Mouse (Mus musculus): Measurements from ENCODE around the gene Ilvbl. TPM values are rescaled to one million over a fixed set of nuclear protein-coding genes. Genes with fewer than 3 reads are reported as not detected.
"Not testable (repeated sequence)": the region's sequence is repeated elsewhere in the genome, so short reads cannot be mapped to it uniquely, and the experiment has no call there.

Gene Ilvbl
- 52.5 and 64.0 TPM in 2 replicates for polyA plus RNA-seq (2012; rRNA removed)
- polyA plus RNA-seq (2014; fragmentation: Nextera tagmentation; extraction: Ambion mirVana), result 45.8 and 49.4 TPM in 2 replicates

- H3K4me2 ChIP-seq (replicated peaks; ENCODE audit: low read depth, low read length, severe bottlenecking), result peak within 1 kb of the TSS; percentile 67
- peak within 1 kb of the TSS; percentile 70 for H3K9ac ChIP-seq (ENCODE audit: low read depth, low read length, severe bottlenecking)
- DNase-seq (ENCODE audit: low spot score) (peak; percentile 96), ATAC-seq (ENCODE audit: low FRiP score, low read depth) (peak; percentile 90)
- H3K27me3 ChIP-seq (ENCODE audit: control insufficient read depth, insufficient read depth, low read length), result no peaks in the 10 kb centered on the region
- TF ChIP-seq POLR2A (IDR thresholded peaks at IDR 0.05; ENCODE audit: borderline replicate concordance, extremely low read depth, insufficient read depth, insufficient read length), result 0 out of 2 replicates have a peak, but pooled peaks have one; percentile 7
- no peaks in the 10 kb centered on the region for H3K9me3 ChIP-seq (ENCODE audit: control insufficient read depth, low read length)
- H3K4me3 ChIP-seq (replicated peaks; ENCODE audit: low read length), result peak within 1 kb of the TSS; percentile 53
- peaks cover 12% of the 10 kb centered on the region for H3K4me1 ChIP-seq (ENCODE audit: control insufficient read depth, insufficient read depth, low read length)
- under 1% methylated on average over 51 of the region's 51 CpGs for WGBS
- peak within 1 kb of the TSS; percentile 84 for H3K27ac ChIP-seq (replicated peaks; ENCODE audit: low read depth, low read length)
- peaks cover 23% of the 10 kb centered on the region for H3K36me3 ChIP-seq (ENCODE audit: control insufficient read depth, insufficient read depth, low read length)
Observed at GRCm38 (mm10) chr10:78574250-78575104, at the start of gene Ilvbl. Ilvbl (plus strand) TSS chr10:78574346.

- H3K4me1 ChIP-seq (ENCODE audit: control insufficient read depth, insufficient read depth, low read length); H3K36me3 ChIP-seq (ENCODE audit: control insufficient read depth, insufficient read depth, low read length); H3K27ac ChIP-seq (replicated peaks; ENCODE audit: low read depth, low read length); H3K4me2 ChIP-seq (replicated peaks; ENCODE audit: low read depth, low read length, severe bottlenecking); H3K9me3 ChIP-seq (ENCODE audit: control insufficient read depth, low read length); ATAC-seq (ENCODE audit: low FRiP score, low read depth); H3K4me3 ChIP-seq (replicated peaks; ENCODE audit: low read length); DNase-seq (ENCODE audit: low spot score); H3K9ac ChIP-seq (ENCODE audit: low read depth, low read length, severe bottlenecking); H3K27me3 ChIP-seq (ENCODE audit: control insufficient read depth, insufficient read depth, low read length): not testable (repeated sequence)
- 45% methylated on average over 3 of the region's 3 CpGs for WGBS
Observed at GRCm38 (mm10) chr10:78525071-78525470, 49.1 kb upstream of the Ilvbl start.

GRCm38 (mm10) chr10:78525511-78525910, 48.6 kb upstream of the Ilvbl start:
- ATAC-seq (ENCODE audit: low FRiP score, low read depth), result no peak
- no peaks in the 10 kb centered on the region for H3K36me3 ChIP-seq (ENCODE audit: control insufficient read depth, insufficient read depth, low read length)
- H3K27me3 ChIP-seq (ENCODE audit: control insufficient read depth, insufficient read depth, low read length), result no peaks in the 10 kb centered on the region
- H3K4me2 ChIP-seq (replicated peaks; ENCODE audit: low read depth, low read length, severe bottlenecking), result no peak overlapping the region
- H3K27ac ChIP-seq (replicated peaks; ENCODE audit: low read depth, low read length), result no peak overlapping the region
- H3K4me3 ChIP-seq (replicated peaks; ENCODE audit: low read length), result no peak overlapping the region
- no peaks in the 10 kb centered on the region for H3K4me1 ChIP-seq (ENCODE audit: control insufficient read depth, insufficient read depth, low read length)
- no peak for TF ChIP-seq POLR2A (IDR thresholded peaks at IDR 0.05; ENCODE audit: borderline replicate concordance, extremely low read depth, insufficient read depth, insufficient read length)
- 59% methylated on average over 4 of the region's 4 CpGs for WGBS
- H3K9me3 ChIP-seq (ENCODE audit: control insufficient read depth, low read length), result no peaks in the 10 kb centered on the region
- no peak overlapping the region for H3K9ac ChIP-seq (ENCODE audit: low read depth, low read length, severe bottlenecking)
- DNase-seq (ENCODE audit: low spot score), result no peak

- Histone ChIP-seq H3K27me3 (ENCODE audit: control insufficient read depth, insufficient read depth, low read length) (no peaks in the 10 kb centered on the region), H3K4me2 (replicated peaks; ENCODE audit: low read depth, low read length, severe bottlenecking) (no peak overlapping the region), H3K4me1 (ENCODE audit: control insufficient read depth, insufficient read depth, low read length) (no peaks in the 10 kb centered on the region), H3K9me3 (ENCODE audit: control insufficient read depth, low read length) (no peaks in the 10 kb centered on the region), H3K36me3 (ENCODE audit: control insufficient read depth, insufficient read depth, low read length) (no peaks in the 10 kb centered on the region), H3K27ac (replicated peaks; ENCODE audit: low read depth, low read length) (no peak overlapping the region), H3K9ac (ENCODE audit: low read depth, low read length, severe bottlenecking) (no peak overlapping the region), H3K4me3 (replicated peaks; ENCODE audit: low read length) (no peak overlapping the region)
- ATAC-seq (ENCODE audit: low FRiP score, low read depth), result no peak
- 58% methylated on average over 2 of the region's 2 CpGs for WGBS
- DNase-seq (ENCODE audit: low spot score), result no peak
- TF ChIP-seq POLR2A (IDR thresholded peaks at IDR 0.05; ENCODE audit: borderline replicate concordance, extremely low read depth, insufficient read depth, insufficient read length), result no peak
Observed at GRCm38 (mm10) chr10:78540943-78541342, 33.2 kb upstream of the Ilvbl start.

GRCm38 (mm10) chr10:78565070-78565469, 9.1 kb upstream of the Ilvbl start:
- TF ChIP-seq POLR2A (IDR thresholded peaks at IDR 0.05; ENCODE audit: borderline replicate concordance, extremely low read depth, insufficient read depth, insufficient read length), result no peak
- no peak for DNase-seq (ENCODE audit: low spot score)
- Histone ChIP-seq H3K27me3 (ENCODE audit: control insufficient read depth, insufficient read depth, low read length) (no peaks in the 10 kb centered on the region), H3K4me3 (replicated peaks; ENCODE audit: low read length) (no peak overlapping the region), H3K36me3 (ENCODE audit: control insufficient read depth, insufficient read depth, low read length) (no peaks in the 10 kb centered on the region), H3K4me2 (replicated peaks; ENCODE audit: low read depth, low read length, severe bottlenecking) (no peak overlapping the region), H3K4me1 (ENCODE audit: control insufficient read depth, insufficient read depth, low read length) (no peaks in the 10 kb centered on the region), H3K9ac (ENCODE audit: low read depth, low read length, severe bottlenecking) (no peak overlapping the region), H3K27ac (replicated peaks; ENCODE audit: low read depth, low read length) (no peak overlapping the region), H3K9me3 (ENCODE audit: control insufficient read depth, low read length) (no peaks in the 10 kb centered on the region)
- WGBS, result 79% methylated on average over 1 of the region's 1 CpGs
- no peak for ATAC-seq (ENCODE audit: low FRiP score, low read depth)
